Mouse (Mus musculus): ENCODE measurements around the gene Afdn.
"Not testable (repeated sequence)": the region's sequence is repeated elsewhere in the genome, so short reads cannot be mapped to it uniquely, and the experiment has no call there.

Gene Afdn

DNA sequence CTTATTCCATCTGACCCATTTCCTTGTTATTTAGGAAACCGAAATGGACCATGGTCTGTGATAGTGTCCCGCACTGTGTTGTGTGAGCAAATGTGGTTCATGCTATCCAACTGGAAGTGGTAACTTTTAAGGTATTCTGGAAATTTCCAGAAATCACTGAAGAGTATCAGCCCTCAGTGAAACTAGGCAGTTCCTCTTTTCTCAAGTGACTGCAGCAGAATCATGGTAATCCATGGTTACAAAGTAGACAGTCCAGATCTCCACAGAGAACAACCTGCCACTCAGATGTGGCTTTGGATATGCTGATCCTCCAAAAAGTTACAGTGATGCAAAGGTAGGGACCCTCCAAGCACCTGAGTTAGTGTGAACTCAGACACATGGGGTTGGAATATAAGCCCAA, 21.4 kb upstream of the Afdn start:
- DNase-seq (ENCODE audit: low spot score): no peak

DNA sequence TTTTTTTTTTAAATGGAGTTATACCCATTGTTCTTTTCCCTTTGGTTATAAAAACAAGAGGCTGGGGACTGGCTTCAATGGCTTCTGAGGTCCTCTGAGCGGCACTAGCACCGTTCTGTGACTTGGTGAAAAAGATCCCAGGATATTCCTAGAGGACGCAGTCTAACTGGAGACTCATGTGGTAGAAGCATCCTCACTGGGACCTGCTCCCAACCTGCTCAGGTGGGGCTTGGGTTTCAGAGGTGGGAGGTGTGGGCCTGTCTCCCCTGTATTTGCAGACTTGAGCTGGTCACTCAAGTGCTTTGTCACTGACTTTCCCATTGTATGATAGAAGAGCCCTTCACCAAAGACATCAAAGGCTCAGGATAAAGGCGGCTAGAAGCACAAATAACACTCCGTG, 20.4 kb upstream of the Afdn start:
- no peak for DNase-seq (ENCODE audit: low spot score)

DNA sequence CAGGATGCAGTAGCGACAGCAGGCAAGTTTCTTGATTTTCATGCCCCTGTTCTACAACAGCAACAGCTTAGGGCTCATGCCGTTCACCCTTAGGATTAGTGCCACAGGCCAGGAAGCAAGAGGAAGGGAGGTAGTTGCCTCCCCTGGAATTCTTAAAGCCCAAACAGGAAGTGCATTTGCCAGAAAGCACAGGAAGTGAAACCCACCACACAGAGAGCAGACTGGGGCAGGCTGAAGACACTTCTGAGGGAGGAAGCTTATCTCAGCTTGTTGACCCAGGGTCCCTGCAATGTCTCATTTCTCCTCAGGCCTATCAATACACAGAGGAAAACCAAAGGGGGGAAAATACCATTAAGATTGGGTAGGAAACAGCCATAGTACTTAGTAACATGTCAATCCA, 19.5 kb upstream of the Afdn start:
- DNase-seq (ENCODE audit: low spot score): no peak

DNA sequence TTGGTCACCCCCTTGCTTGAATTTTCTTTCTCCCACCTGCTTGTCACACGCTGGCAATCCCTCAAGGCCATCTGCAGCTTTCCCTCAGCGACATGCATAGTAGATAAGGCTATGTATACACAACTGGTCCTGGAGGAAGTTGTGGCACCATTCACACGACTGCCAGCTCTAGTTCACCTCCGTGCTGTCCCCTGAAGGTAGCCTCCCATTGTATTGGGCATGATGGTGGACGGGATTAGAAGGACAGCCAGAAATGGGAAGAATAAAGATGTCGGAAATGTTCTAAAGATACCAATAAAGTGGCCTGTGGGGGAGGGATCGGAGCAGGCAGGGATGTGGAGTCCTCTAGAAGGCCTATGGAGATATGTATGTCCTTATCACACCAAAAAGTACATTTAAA, 18.7 kb upstream of the Afdn start:
- no peak for DNase-seq (ENCODE audit: low spot score)

DNA sequence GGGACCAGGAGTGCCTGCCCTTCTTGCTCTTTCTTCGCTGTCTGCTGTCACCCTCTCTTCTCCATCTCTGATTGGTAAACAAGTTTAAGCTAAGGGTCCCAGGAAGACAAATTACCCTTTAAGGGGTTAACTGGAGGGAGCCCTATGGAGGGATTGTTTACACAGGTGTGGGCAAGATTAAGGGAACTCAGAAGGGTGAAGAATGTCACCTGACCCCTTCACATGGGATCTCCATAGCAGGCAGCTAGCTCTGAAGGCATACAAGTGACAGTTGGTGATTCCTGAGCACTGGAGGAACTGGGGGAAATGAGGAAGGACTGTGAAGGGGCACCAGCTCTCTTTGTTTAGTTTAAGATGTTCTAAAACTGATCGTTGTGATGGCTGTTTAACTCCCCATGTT, 18.0 kb upstream of the Afdn start:
- DNase-seq (ENCODE audit: low spot score): no peak

DNA sequence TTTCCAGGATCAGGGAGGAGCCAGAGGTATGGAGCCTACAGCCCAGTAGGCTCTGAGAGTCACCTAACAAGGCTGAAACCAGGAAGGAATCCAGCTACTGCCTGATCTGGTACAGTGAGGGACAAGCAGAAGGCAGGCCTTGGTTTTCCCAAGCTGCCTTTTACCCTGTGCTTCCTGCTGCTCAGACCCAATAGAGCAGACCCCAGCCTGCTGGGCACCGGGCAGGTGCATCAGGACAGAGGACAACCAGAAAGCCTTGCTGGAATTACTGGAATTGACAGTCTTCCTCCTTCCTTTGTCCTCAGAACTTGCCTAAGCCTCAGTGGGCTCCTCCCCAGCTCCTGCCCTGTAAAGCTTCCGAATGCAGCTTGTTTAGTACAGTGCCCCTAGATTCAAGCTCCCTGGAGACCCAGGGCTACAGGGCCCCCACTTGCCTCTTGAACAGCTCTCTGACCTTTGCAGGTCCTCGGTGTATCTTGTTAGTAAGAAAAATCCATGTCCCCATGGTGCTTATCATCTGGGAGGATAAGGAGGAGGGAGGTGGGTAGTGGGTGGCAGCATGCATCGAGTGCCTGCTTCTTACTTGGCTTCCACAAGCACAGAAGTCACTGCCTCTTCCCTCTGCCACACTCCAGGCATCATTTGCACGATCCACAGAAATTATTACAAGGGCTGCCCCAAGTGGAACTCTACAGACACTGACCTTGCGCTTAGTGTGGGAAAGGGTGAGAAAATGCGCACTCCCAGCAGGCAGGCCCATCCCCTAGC, 17.2 kb upstream of the Afdn start:
- DNase-seq (ENCODE audit: low spot score): no peak

DNA sequence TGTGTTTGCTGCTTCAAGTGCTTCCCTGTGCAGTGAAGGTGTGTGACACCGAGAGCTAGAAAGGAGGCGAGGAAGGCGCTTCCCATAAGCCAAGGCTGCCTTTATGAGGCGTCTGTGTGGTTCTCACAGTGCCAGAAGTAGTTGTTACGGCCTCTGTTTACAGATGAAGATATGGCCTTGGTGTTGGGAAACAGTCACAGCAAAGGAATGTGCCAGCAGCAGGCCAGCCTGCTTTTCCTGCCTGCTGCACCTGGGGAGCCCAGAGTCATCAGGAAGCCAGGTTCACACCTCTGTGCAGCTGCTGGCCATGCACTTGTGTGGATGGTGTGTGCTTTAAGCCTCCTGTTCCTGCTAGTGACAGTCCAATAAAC, 16.6 kb upstream of the Afdn start:
- peak; percentile 73 for DNase-seq (ENCODE audit: low spot score)

DNA sequence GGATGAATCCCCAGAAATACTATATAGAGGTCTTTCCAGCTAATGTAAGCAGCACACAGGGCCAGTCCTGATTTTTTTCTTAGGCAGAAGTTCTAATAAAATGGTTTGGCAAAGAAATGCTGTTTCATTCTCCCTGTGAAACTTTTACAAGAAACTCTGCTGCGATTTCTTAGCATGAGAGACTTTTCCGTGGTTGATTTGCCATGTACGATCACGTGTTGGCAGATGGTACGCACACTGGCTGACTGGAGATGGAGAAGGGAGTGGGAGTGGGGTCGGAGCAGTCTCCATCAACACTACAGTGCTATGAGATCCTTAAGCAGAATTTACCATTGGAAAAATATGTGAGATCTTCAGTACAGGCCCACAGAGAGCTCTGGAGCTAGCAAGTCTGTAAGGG, 16.1 kb upstream of the Afdn start:
- no peak for DNase-seq (ENCODE audit: low spot score)

DNA sequence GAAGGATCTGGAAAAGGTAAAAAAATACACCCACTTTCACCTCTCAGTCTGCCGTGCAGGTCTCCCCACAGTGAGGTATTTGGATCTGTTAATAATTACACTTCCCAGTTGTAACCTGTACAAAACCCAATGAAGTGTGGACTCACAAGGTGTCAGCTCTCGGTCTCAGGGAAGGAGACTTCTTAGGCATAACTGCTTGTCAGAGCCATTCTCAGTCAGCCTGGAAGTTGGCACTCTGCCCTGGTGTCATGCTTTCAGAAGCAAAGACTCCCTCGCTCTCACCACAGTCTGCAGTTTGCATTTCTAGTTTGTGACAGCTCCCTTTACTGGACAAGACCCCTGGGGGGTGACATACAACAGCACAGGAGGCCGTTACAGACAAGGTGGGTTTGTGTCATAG, 15.5 kb upstream of the Afdn start:
- peak; percentile 53 for DNase-seq (ENCODE audit: low spot score)

DNA sequence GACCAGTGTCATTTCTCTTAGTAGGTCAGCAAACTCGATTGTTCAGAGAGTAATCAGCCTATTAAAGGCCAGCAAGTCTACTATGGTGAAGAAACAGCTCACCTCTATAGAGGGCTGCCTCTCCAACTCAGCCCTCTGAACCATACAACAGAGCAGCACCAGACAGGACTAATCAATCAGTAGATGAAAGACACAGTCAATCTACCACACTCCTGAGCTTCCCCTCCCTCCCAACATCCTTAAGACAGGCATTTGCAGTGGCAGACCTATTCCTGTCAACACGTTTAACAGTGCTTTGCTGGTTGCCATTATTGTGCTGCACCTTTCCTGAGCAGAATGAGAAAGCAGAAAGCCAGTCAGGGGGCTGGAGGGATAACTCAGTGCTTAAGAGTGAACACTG, 15.0 kb upstream of the Afdn start:
- DNase-seq (ENCODE audit: low spot score): no peak

DNA sequence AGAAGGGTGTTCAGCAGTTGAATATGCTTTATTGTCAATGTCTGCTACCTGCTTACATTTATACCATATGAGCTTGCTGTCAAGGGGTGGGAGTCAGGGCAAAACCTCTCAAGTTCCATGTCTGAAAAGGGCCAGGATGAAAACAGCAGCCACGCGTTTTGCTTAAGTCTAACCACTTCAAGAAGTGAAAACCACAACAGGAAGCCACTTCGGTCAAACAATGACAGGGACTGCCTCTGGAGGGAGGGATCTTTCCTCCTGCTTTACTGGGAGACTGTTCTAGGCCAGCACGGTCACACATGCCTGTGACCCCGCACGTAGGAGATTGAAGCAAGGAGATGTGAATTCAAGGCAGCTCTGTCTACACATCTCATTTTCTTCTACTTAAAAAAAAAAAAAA, 14.0 kb upstream of the Afdn start:
- no peak for DNase-seq (ENCODE audit: low spot score)

DNA sequence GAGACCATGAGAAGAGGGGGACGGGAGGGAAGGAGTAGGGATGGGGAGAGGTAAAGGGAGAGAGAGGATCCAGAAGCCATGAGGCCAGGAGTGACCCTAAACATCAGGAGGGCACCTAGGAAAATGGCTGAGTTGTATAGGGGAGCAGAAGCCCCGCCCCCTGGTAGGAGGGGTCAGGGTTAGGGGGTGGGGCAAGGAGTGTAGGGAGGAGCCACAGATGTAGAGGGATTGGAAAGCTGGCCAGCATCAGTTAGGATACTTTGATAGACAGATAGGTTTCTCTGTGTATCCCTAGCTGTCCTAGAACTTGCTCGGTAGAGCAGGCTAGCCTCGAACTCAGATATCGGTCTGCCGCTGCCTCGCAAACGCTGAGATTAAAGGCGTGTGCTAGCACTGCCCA, 12.7 kb upstream of the Afdn start:
- no peak for DNase-seq (ENCODE audit: low spot score)

DNA sequence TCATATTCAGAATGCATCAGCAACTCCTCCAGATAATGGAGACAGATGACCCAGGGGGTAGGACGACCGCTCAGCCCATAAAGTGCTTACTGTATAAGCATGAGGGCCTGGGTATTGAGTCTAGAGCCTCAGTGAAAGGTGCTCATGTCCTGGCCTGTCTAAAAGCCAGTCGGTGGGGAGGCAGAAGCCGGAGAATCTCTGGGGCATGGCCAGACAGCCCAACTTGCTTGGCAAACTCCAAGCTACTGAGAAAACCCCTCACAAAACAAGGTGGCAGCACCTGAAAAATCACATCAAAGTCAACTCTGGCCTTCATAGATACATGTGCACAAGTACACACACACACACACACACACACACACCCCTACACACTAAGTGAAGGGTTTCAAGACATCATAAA, 11.3 kb upstream of the Afdn start:
- no peak for DNase-seq (ENCODE audit: low spot score)

DNA sequence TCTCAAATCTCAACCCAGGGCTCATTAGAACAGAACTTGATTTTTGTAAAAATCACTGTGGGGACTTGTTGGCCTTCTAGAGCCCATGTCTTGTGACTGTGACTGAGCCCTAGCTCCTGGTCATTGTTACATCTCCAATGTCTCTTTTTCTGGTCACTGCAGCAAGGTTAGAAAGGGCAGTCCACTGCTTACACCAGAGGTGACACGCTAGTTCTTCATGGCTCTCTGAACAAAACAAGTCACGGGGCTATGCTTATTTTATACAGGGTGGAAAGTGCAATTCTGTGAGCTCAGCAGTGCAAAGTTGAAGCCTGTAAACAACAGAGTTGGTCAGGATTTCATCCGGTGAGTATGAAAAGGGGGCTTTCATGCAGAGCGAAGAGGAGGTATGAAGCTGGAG, 6.4 kb upstream of the Afdn start:
- no peak for DNase-seq (ENCODE audit: low spot score)

DNA sequence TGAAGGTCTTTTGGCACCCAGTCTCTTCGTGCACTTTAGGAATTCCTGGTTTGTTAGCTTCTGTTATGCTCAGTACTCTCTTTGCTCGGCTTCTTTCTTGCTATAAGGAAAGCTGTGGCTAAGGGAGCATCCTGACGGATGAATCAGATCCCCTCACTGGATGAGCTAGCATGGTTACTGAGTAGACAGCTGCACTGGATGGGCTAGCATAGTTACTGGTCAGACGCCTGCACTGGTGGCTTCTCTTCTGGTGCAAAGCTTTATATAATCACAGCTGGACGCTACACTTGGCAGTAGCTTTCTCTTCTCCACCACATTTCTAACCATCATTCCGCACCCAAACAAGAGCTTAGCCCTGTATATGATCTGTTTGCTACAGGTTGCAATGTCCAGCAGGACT, 5.4 kb upstream of the Afdn start:
- DNase-seq (ENCODE audit: low spot score): no peak

DNA sequence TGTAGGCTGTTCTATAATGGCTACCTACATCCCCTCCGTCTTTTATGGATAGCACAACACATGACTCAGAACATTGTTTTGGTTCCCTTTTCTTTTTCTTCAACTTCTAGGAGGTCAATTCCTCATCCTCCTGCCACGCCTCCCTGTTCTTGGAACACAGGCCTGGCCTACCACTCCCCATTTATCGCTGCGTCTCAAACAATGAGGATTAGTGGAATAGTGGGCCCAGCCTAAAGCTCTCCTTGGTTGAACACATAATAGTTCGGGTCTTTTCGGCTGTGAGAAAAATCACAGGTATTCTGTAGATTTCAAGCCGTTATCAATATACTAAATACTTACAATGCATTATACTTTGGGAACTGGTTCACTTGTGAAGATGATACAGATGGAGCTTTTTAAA, 1.8 kb upstream of the Afdn start:
- no peak for DNase-seq (ENCODE audit: low spot score)

DNA sequence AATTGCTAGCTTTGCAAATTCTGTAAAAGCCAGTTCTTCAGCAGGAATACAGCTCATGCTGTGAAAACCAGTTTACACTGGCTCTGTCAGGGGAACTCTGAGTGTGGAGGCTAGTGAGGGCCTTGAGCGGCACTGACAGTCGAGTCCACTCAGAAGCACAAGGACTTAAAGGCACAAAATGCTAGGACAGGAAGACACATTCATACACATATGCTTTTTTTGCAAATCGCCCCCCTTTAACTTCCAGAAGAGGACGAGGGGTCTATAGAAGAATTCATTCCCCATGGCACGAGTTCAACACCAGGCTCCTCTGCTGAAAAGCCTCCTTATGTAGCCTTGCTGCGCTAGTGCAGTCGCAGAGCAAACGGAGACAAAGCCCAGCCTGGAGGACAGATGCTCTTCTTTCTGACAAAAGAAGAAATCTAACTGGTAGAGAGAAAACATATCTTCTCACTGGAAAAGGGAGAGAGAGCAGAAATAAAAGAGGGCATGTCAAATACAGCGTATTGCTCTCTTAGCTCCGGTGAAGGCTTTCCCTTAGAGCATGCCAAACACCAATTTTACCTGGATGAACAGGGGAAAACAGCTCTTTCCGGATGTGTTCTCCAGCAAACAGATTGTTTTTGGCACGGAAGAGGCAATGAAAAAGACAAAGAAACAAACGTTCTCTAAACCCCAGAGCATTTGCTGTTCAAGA, 1.0 kb upstream of the Afdn start:
- no peak for DNase-seq (ENCODE audit: low spot score)

DNA sequence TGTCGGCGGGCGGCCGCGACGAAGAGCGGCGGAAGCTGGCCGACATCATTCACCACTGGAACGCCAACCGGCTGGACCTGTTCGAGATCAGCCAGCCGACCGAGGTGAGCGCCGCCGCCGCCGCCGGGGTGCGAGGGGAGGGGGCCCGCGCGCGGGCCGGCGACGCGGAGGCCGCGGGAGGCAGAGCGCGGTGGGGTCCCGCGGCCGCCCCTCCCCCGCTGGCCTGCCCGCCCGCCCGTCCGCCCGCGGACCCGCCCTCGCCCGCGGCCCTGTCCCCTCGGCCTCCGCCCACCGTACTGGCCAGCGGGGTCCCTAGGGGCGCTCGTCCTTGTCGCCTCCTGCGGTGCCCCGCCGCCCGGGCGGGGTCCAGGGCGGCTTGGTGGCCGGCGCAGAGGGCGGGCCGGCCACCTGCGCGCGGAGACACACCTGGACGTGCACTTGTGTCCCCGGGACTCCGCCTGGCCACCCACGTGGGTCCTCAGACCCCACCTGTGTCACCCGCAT, 388 bp downstream of the Afdn start:
- peak; percentile 50 for DNase-seq (ENCODE audit: low spot score)

DNA sequence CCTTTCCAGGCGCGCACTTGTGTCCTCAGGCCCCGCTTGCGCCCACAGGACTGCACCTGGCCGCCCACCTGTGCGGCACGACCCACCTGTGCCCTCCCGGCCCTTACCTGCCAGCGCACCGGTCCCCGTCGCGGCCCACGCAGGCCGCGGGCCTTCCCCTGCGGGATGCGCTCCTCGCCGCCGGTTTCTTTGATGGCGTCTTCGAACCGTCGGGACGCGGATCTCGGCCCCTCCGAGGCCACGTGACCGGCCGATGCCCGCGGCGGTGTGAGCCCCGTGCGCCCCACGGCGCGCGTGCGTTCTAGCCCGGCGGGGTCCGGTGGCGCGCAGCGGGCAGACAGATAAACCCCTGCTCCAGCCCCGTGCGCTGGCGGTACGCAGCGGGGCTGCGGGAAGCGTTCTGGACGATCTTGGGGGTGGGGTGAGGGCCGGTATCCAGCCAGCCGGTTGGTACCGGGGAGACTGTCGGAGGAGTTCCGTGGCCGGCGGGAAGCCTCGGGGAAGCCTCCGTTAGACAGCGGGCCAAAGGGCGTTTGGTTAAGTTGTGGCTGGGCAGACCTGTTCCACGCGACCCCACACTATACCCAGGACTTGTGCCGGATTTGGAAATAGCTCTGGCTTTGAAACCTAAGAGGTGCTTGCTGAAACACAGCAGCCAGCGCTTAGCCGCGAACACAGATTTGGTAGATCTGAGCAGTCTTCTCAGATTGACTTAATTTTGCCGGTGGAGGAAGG, 1.0 kb downstream of the Afdn start, which contains the start of gene Tcte2:
Gene Tcte2, minus strand, starts transcription at position 647 of the 735 bp plus-strand sequence.
- DNase-seq (ENCODE audit: low spot score): peak; percentile 31

DNA sequence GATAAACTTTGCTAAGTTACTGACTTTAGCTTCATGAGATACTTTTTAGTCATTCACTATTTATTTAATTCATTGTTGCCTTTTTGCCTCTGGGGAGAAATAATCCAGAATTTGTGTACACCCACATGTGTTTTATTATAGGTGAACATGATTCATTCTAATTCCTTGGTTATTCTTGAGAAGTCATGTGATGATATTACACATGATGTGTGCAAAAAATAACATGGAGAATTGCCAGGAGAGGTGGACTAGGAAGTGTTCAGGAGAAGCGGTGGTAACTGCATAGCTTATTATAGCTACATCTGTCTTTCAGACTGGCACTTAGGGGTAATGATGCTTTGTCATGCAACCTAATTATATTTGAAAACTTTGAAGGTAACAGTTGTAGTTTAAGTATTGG, 3.5 kb downstream of the Afdn start:
- DNase-seq (ENCODE audit: low spot score): no peak

DNA sequence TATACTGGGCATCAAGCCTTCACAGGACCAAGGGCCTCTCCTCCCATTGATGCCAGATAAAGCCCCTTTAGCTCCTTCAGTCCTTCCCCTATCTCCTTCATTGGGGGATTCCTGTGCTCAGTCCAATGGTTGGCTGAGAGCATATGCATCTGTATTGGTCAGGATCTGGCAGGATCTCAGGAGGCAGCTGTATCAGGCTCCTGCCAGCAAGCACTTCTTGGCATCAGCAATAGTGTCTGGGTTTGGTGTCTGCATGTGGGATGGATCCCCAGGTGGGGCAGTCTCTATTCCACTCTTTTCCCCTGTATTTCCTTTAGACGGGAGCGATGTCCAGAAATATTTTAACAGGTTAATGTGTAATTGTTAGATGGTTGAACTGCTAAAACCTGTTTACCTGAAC, 4.6 kb downstream of the Afdn start:
- not testable (repeated sequence) for DNase-seq (ENCODE audit: low spot score)

DNA sequence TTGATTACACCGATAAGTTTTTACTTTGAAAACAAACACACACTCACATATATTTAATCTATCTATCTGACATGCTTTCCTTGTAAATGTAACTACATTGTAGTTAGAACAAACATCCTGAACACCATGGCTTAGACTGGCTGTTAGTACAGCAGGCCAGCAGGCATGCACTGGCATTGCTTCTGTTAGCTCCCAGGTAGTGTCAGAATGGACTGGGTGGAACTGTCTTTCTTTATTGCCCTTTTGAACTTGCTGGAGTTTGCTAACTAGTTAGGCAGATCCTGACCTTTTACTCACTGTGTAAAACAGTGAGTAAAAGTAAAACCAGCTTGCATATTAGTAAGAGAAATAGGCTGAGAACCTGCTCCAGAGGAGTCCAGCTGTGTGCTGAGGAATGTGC, 8.2 kb downstream of the Afdn start:
- no peak for DNase-seq (ENCODE audit: low spot score)

DNA sequence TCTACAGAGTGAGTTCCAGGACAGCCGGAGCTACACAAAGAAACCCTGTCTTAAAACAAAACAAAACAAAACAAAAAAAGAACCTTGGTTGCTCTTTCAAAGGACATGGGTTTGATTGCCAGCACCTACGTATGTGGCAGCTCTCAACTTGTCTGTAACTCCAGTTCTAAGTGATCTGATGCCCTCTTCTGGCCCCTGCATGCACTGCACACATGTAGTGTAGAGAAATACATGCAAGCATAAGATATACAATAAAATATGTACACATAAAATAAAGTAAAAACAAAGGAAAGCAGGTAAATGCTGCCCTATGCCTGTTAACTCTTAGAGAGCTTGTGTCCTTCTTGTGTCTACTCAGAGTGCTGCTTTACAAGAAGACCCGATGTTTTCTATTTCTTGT, 8.9 kb downstream of the Afdn start:
- no peak for DNase-seq (ENCODE audit: low spot score)
